Mouse (Mus musculus): ENCODE results near the gene Zfp367.
A peak's percentile ranks its signal among the peaks of the same experiment; 100 is the strongest.

Zfp367 gene

DNA sequence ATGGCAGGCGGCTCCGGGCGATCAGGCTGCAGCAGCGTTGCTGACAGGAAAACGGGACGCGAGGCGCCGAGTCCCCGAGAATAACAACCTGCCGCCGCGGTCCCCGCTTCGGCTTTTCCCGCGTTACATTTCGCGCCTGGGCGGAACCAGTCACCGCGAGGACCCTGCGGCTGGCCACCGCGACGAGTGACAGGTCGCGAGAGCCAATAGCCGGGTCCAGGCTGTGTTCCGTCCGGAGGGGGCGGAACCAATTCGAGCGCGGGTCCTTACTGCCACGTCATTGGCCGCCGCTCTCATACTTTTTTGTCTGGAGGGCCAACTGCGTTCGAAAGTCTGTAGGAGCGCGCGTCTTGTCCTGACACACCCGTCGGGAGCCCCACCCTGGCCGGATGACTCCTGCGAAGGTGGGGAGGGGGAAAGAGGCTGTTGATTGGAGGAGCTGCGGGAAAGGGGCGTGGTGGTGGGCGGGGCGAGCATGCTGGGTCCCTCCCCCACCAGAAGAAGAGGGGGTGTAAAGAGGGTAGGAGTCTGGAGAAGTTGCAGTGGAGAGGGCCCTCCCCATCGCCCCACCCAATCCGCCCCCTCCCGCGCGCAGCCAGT, at the start of gene Zfp367:
Gene Zfp367 (minus strand): TSS at position 120 of the 600 bp plus-strand sequence.
- peak; percentile 93 for DNase-seq

DNA sequence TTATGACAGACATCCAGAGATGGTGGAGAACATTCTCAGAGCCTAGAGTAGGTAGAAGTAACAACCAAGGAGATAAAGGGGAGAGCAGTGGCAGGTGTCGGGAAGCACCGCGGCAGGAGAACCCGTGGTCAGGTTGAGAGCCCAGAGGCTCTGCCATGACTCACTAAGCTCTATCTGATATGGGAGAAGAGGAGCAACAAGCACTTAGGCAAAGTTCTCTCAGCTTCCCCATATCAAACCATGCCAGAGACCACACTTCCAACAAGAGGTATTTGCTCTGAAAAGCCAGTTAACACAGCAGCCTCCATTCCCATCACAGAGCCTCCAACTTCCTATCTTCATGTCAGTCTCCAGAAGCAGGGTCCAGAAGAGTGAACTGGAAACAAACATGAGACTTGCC, 47.9 kb upstream of the Zfp367 start:
- DNase-seq: no peak

GRCm38 (mm10) chr13:64198310-64198709, 45.3 kb upstream of the Zfp367 start:
- DNase-seq: no peak

- DNase-seq: no peak
These were observed 44.9 kb upstream of the Zfp367 start for GRCm38 (mm10) chr13:64197899-64198298.

GRCm38 (mm10) chr13:64187065-64187464, 34.1 kb upstream of the Zfp367 start:
- peak; percentile 20 for DNase-seq

- no peak for DNase-seq
These were observed 33.5 kb upstream of the Zfp367 start for GRCm38 (mm10) chr13:64186516-64186915.

GRCm38 (mm10) chr13:64185586-64185985, 32.6 kb upstream of the Zfp367 start:
- DNase-seq: no peak

DNA sequence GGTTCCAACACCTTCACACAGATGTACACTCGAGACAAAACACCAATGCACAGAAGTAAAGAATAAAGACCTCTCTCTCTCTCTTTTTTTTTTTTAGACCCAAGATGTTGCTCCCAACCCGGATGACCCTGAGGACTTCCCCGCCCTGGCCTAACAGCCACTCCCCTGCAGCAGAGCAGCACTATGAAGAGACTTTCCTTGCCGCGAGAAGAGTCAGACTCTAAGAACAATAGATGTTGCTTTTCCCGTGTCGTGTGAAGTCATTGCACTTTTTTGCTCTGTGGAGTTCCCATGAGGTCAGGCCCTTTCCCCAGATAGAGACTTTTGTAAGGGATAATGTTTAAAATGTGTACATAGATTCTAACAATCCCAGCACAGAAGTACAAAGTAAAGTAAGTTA, 32.2 kb upstream of the Zfp367 start:
- no peak for DNase-seq

DNA sequence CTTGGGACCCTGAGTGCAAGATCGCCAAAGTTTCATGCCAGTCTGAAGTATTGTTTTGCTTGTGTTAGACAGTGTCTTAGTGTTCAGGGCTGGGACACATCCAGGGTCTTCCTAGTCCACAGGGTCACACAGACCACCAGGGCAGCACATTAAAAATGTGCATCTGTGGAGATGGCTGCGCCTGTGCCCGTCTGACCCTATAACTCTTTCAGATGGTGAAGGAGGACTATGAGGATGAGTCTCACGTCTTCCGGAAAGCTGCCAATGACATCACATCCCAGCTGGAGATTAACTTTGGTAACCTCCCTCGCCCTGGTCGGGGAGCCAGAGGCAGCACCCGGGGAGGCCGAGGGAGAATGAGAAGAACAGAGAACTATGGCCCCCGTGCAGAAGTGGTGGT, 31.4 kb upstream of the Zfp367 start:
- no peak for DNase-seq

GRCm38 (mm10) chr13:64183583-64183982, 30.6 kb upstream of the Zfp367 start:
- no peak for DNase-seq

GRCm38 (mm10) chr13:64182091-64182490, 29.1 kb upstream of the Zfp367 start:
- DNase-seq: no peak

DNA sequence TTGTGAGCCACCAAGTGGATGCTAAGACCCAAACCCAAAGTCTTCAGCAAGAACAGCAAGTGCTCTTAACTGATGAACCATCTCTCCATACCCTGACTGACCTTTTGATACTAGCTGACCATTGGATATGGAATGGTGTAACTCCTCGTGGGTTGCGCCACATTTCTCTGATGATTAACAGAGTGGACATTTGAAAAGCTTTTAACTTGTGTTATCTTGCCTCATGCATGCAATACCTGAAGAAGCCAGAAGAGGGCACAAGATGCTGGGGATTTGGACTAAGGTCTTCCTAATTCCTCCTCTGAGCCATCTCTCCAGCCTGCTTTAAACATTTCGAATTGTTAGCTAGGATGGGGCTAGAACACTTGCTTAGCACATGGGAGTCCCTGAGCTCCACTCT, 27.9 kb upstream of the Zfp367 start:
- DNase-seq: peak; percentile 61

- DNase-seq: no peak
These were observed 27.3 kb upstream of the Zfp367 start for GRCm38 (mm10) chr13:64180300-64180699.

GRCm38 (mm10) chr13:64178746-64179652, 26.0 kb upstream of the Zfp367 start:
- DNase-seq: no peak

GRCm38 (mm10) chr13:64178000-64178399, 25.0 kb upstream of the Zfp367 start:
- no peak for DNase-seq

DNA sequence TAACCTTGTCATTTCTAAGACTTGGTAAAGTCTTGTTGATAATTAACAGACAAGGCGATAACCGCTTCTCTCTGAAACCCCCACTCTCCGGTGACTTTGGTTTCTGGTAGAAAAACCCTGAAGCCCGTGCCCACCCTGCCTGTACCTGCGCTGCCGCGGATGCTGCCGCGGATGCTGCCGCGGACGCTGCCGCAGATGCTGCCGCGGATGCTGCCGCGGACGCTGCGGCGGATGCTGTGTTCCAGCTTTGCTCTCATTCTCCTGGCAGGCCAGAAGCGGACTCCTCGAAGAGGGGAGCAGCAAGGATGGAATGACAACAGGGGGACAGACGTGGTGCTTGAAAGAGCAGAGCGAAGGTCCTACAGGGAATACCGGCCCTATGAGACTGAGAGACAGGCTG, 16.7 kb upstream of the Zfp367 start:
- peak; percentile 46 for DNase-seq

DNA sequence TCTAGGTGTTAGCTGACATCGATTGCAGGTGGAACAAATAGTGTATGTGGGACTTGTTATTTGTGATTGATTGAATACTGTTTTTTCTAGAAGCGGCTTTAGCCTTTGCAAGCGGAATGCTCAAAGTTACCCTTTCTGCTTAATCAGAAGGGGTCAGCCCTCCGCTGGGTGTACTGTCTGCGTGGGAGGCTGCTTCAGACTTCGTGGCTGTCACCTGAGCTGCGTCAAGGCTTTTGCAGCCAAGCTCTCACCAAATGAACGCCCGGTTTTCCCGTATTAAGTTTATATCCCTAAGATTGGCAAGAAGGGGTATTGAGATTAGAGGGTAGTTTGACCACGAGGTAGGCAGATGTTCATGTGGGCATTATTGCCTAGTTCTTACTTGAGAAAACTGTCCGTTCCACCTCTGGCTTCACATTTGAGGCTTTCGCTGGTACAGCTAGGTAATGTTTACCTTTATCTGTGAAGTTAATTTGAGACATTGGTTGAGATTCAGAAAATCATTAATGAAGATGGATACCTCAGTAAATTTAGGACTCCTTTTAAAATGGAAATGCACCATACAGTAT, 10.2 kb upstream of the Zfp367 start:
- DNase-seq: no peak

GRCm38 (mm10) chr13:64162626-64163025, 9.6 kb upstream of the Zfp367 start:
- DNase-seq: no peak

GRCm38 (mm10) chr13:64161916-64162611, 9.1 kb upstream of the Zfp367 start:
- DNase-seq: peak; percentile 47

DNA sequence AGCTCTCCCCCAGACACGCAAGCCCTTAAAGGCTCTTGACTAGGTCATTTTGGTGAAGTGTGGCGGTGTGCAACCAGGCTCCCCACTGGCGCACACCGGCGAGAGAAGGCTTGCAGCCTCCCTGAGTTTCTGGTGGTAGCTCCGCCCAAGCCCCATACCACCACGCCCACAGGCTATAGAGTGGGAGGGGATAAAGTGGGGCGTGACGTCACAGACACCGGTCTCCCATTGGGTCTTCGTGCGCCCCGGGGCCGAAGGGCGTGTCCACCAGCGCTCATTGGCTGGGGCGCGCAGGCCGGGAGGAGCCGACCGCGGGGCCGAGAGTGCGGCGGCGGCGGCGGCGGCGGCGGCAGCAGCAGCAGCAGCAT, 8.5 kb upstream of the Zfp367 start, which contains the start of gene Habp4:
Gene Habp4 (plus strand): TSS at position 277 of the 368 bp plus-strand sequence.
- peak; percentile 94 for DNase-seq

GRCm38 (mm10) chr13:64156966-64157365, 4.0 kb upstream of the Zfp367 start:
- no peak for DNase-seq

GRCm38 (mm10) chr13:64155171-64155571, 2.2 kb upstream of the Zfp367 start:
- no peak for DNase-seq

DNA sequence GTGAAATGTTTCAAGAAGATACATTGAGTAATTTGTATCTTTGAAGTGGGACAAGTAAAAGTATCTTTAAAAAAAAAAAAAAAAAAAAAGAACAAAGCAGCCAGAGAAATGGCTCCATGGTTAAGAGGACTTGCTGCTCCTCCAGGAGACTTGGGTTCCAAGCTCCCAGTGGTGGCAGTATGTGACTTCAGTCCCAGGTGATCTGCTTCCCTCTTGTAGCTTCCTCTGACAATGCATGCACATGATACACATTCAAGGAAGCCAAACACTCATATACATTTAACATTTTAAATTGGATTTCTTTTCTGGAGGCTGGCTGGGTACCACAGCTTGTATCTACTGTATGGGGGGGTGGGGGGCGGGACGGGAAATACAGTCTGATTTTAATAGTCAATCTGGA, 1.6 kb upstream of the Zfp367 start:
- DNase-seq: no peak
